Comparison of ENCODE assay signal across 20 mouse cellular contexts in the genomic region with DNA sequence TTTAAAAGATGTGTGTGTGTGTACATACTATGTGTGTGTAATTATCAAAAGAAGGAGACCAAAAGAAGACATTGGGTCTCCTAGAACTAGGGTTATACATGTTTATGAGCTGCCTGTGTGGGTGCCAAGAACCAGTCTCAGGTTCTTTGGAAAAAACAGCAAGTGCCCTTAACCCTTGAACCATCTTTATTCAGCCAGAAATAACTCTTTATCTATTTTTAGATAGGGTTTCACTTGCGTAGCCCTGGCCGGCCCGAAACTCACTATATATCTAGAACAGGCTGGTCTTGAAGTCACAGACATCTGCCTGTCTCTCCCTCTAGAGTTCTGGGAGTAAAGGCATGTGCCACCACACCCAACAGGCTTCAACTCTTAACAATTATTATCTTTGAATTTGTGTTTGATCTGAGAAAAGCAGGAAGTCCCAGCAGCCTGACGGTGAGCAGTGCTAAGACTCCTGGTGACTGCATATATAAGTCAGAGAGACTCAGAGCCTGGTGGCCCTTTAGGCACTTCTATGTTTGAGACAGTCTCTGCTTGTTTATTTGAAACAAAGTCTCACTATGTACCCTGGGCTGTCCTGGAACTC. TPM values are rescaled to one million over a fixed set of nuclear protein-coding genes. Genes with fewer than 3 reads are reported as not detected.
A peak's percentile ranks its signal among the peaks of the same experiment; 100 is the strongest.
DNase-seq lines count a peak whose midpoint lies in the region; ATAC-seq and TF ChIP-seq lines count a peak whose summit lies in the region.
"Had no signal": no experiment of that assay in that cellular context is flagged by ENCODE, and none has a peak within 500 bp of the region (broad histone marks: within the 10 kb centered on the region; RNA-seq: fewer than 3 reads in every experiment).

No protein-coding gene starts in this region.

- TF ChIP-seq POLR2A in heart, adult 2 months (IDR thresholded peaks at IDR 0.05; ENCODE audit: insufficient read depth, low read depth, low read length), result no peak

- H3K4me2 ChIP-seq in heart, embryonic 13.5 days, result no peak overlapping the region
- peak overlapping the region; percentile 30 for H3K4me2 ChIP-seq in liver, embryonic 13.5 days
- H3K4me2 ChIP-seq in stomach, postnatal 0 days (replicated peaks; ENCODE audit: low read depth), result no peak overlapping the region
- no peak overlapping the region for H3K4me2 ChIP-seq in hindbrain, postnatal 0 days (ENCODE audit: low read depth, low read length)
- H3K4me2 ChIP-seq: forebrain, embryonic 13.5 days; kidney, embryonic 15.5 days; lung, embryonic 15.5 days; neural tube, embryonic 15.5 days had no signal

- no peak overlapping the region for H3K4me3 ChIP-seq in heart, embryonic 13.5 days
- no peak overlapping the region for H3K4me3 ChIP-seq in heart, adult 2 months
- no peak overlapping the region for H3K4me3 ChIP-seq in liver, embryonic 13.5 days (replicated peaks)
- no peak overlapping the region for H3K4me3 ChIP-seq in stomach, postnatal 0 days (ENCODE audit: low read depth, low read length)
- no peak overlapping the region for H3K4me3 ChIP-seq in hindbrain, postnatal 0 days (ENCODE audit: low read length)
- H3K4me3 ChIP-seq: forebrain, embryonic 13.5 days; kidney, embryonic 15.5 days; lung, embryonic 15.5 days; megakaryocyte, embryonic 14.5 days; neural tube, embryonic 15.5 days had no signal

- no peaks in the 10 kb centered on the region for H3K79me2 ChIP-seq in heart, adult 2 months (replicated peaks; ENCODE audit: control insufficient read depth, insufficient read depth, low read length)

- H3K27ac ChIP-seq in heart, embryonic 13.5 days (replicated peaks), result 0 out of 2 replicates have a peak overlapping the region, but pooled peaks have one; percentile 10
- H3K27ac ChIP-seq in heart, adult 2 months, result no peak overlapping the region
- H3K27ac ChIP-seq in liver, embryonic 13.5 days, result peak overlapping the region; percentile 98
- H3K27ac ChIP-seq in stomach, postnatal 0 days (replicated peaks), result no peak overlapping the region
- H3K27ac ChIP-seq in hindbrain, postnatal 0 days, result no peak overlapping the region
- H3K27ac ChIP-seq: forebrain, embryonic 13.5 days; kidney, embryonic 15.5 days; lung, embryonic 15.5 days; neural tube, embryonic 15.5 days had no signal

- no peak for ATAC-seq in heart, embryonic 13.5 days (ENCODE audit: extremely low read depth, insufficient number of reproducible peaks, low FRiP score, low TSS enrichment)
- peak; percentile 50 for ATAC-seq in liver, embryonic 13.5 days (ENCODE audit: low read depth)
- peak; percentile 51; the same call in 1 of the 2 replicates for ATAC-seq in stomach, postnatal 0 days (ENCODE audit: low FRiP score, low TSS enrichment)
- ATAC-seq in megakaryocyte, adult 5-6 weeks (ENCODE audit: poor library complexity, severe bottlenecking), result no peak
- no peak for ATAC-seq in hindbrain, postnatal 0 days
- ATAC-seq: forebrain, embryonic 13.5 days; hindbrain, embryonic 16.5 days had no signal

- 0 out of 2 replicates have a peak, but pooled peaks cover 16% of the 10 kb centered on the region for H3K27me3 ChIP-seq in heart, embryonic 13.5 days (replicated peaks)
- no peaks in the 10 kb centered on the region for H3K27me3 ChIP-seq in heart, adult 2 months (ENCODE audit: control insufficient read depth, insufficient read depth, low read length)
- H3K27me3 ChIP-seq in liver, embryonic 13.5 days, result no peaks in the 10 kb centered on the region
- no peaks in the 10 kb centered on the region for H3K27me3 ChIP-seq in stomach, postnatal 0 days (ENCODE audit: control insufficient read depth, insufficient read depth, low read length)
- no peaks in the 10 kb centered on the region for H3K27me3 ChIP-seq in hindbrain, postnatal 0 days (ENCODE audit: insufficient read depth, low read length)
- H3K27me3 ChIP-seq: forebrain, embryonic 13.5 days; kidney, embryonic 15.5 days; lung, embryonic 15.5 days; megakaryocyte, embryonic 14.5 days; neural tube, embryonic 15.5 days had no signal

- DNase-seq in heart, adult 2 months, result no peak
- DNase-seq in c-Kit-positive CD71-positive TER-119-positive erythroid progenitor cells, embryonic 14.5 days (ENCODE audit: low spot score), result peak; percentile 61
- DNase-seq in liver, embryonic 13.5 days, result no peak
- DNase-seq in stomach, postnatal 0 days (ENCODE audit: low spot score), result no peak
- DNase-seq in hindbrain, postnatal 0 days (ENCODE audit: low spot score), result no peak
- no peak for DNase-seq in layer of hippocampus, postnatal 10 days (ENCODE audit: low spot score in 2 of 2)
- DNase-seq: adrenal gland, postnatal 14 days; heart, postnatal 10 days; retina, postnatal 1 day; thymus, postnatal 25 days had no signal

- H3K4me1 ChIP-seq in heart, embryonic 13.5 days, result peaks cover 22% of the 10 kb centered on the region
- no peaks in the 10 kb centered on the region for H3K4me1 ChIP-seq in heart, adult 2 months (ENCODE audit: control insufficient read depth, insufficient read depth, low read length)
- peaks cover 58% of the 10 kb centered on the region for H3K4me1 ChIP-seq in liver, embryonic 13.5 days (replicated peaks)
- no peaks in the 10 kb centered on the region for H3K4me1 ChIP-seq in stomach, postnatal 0 days (replicated peaks; ENCODE audit: control insufficient read depth, insufficient read depth)
- no peaks in the 10 kb centered on the region for H3K4me1 ChIP-seq in hindbrain, postnatal 0 days (ENCODE audit: insufficient read depth, low read length)
- H3K4me1 ChIP-seq: forebrain, embryonic 13.5 days; lung, embryonic 15.5 days; neural tube, embryonic 15.5 days had no signal

- 16% methylated on average over 4 of the region's 4 CpGs for WGBS in heart, embryonic 13.5 days
- WGBS in heart, adult 2 months, result 48% methylated on average over 4 of the region's 4 CpGs
- 8% methylated on average over 4 of the region's 4 CpGs for WGBS in liver, embryonic 13.5 days (ENCODE audit: insufficient replicate concordance)
- 60% methylated on average over 4 of the region's 4 CpGs for WGBS in stomach, postnatal 0 days
- WGBS in hindbrain, postnatal 0 days, result 90% methylated on average over 4 of the region's 4 CpGs

- intact Hi-C loops in heart, adult 2 months (cut with DNase I), result no loop called here

- TF ChIP-seq CTCF in heart, adult 2 months (IDR thresholded peaks at IDR 0.05), result no peak
- no peak for TF ChIP-seq CTCF in stomach, postnatal 0 days (IDR thresholded peaks at IDR 0.05; ENCODE audit: low read depth)
- no peak for TF ChIP-seq CTCF in hindbrain, postnatal 0 days (IDR thresholded peaks at IDR 0.05; ENCODE audit: low read depth)

- no peak for TF ChIP-seq EP300 in heart, adult 2 months (IDR thresholded peaks at IDR 0.05; ENCODE audit: insufficient read depth, low read depth, low read length)
- TF ChIP-seq EP300 in stomach, postnatal 0 days (optimal IDR thresholded peaks at IDR 0.05), result no peak

- no peaks in the 10 kb centered on the region for H3K9me3 ChIP-seq in heart, embryonic 13.5 days
- H3K9me3 ChIP-seq in liver, embryonic 13.5 days (replicated peaks), result no peaks in the 10 kb centered on the region
- H3K9me3 ChIP-seq in stomach, postnatal 0 days (ENCODE audit: control insufficient read depth, low read length), result no peaks in the 10 kb centered on the region
- no peaks in the 10 kb centered on the region for H3K9me3 ChIP-seq in hindbrain, postnatal 0 days (ENCODE audit: low read length)
- H3K9me3 ChIP-seq: forebrain, embryonic 13.5 days; kidney, embryonic 15.5 days; lung, embryonic 15.5 days; megakaryocyte, embryonic 14.5 days; neural tube, embryonic 15.5 days had no signal

- H3K9ac ChIP-seq in heart, embryonic 13.5 days, result no peak overlapping the region
- H3K9ac ChIP-seq in heart, adult 2 months (ENCODE audit: low read depth, low read length), result no peak overlapping the region
- peak overlapping the region; percentile 51 for H3K9ac ChIP-seq in liver, embryonic 13.5 days
- no peak overlapping the region for H3K9ac ChIP-seq in stomach, postnatal 0 days (ENCODE audit: low read length)
- H3K9ac ChIP-seq in hindbrain, postnatal 0 days (replicated peaks; ENCODE audit: low read length), result no peak overlapping the region
- H3K9ac ChIP-seq: forebrain, embryonic 13.5 days; kidney, embryonic 15.5 days; lung, embryonic 15.5 days; neural tube, embryonic 15.5 days had no signal

- no peaks in the 10 kb centered on the region for H3K36me3 ChIP-seq in heart, embryonic 13.5 days
- no peaks in the 10 kb centered on the region for H3K36me3 ChIP-seq in heart, adult 2 months (ENCODE audit: control insufficient read depth, insufficient read depth, low read length)
- no peaks in the 10 kb centered on the region for H3K36me3 ChIP-seq in liver, embryonic 13.5 days
- no peaks in the 10 kb centered on the region for H3K36me3 ChIP-seq in stomach, postnatal 0 days (ENCODE audit: control insufficient read depth, insufficient read depth, low read length)
- no peaks in the 10 kb centered on the region for H3K36me3 ChIP-seq in hindbrain, postnatal 0 days (ENCODE audit: insufficient read depth, low read length)
- H3K36me3 ChIP-seq: kidney, embryonic 15.5 days; lung, embryonic 15.5 days; neural tube, embryonic 15.5 days had no signal

RNA-seq across cellular contexts. Expression of a gene that starts 14.2 kb away (rescaled TPM):
- polyA plus RNA-seq in heart, embryonic 13.5 days (2015; fragmentation: Nextera tagmentation; extraction: Ambion mirVana), result 13.6 and 14.3 TPM in 2 replicates
- total RNA-seq in heart, adult 2 months (2021), result 10 to 100 TPM; 67.4 to 78.6 TPM
- 50.1 and 75.8 TPM in 2 replicates for polyA plus RNA-seq in heart, adult 2 months (2012; rRNA removed)
- 9.4 and 11.6 TPM in 2 replicates for polyA plus RNA-seq in liver, embryonic 13.5 days (2015; fragmentation: Nextera tagmentation; extraction: Ambion mirVana)
- polyA plus RNA-seq in stomach, postnatal 0 days (2015; fragmentation: Nextera tagmentation; extraction: Ambion mirVana), result 12.3 and 12.9 TPM in 2 replicates
- total RNA-seq in megakaryocyte, adult 5-6 weeks (2015), result 26.8 and 26.9 TPM in 2 replicates
- 37.1 and 38.3 TPM in 2 replicates for total RNA-seq in megakaryocyte, adult 5-6 weeks (2017)
- total RNA-seq in hindbrain, postnatal 0 days (2014; rRNA removed), result 21.3 and 26.3 TPM in 2 replicates
- 9.2 and 9.9 TPM in 2 replicates for polyA plus RNA-seq in hindbrain, postnatal 0 days (2015; fragmentation: Nextera tagmentation; extraction: Ambion mirVana)
- total RNA-seq in layer of hippocampus, postnatal 10 days (2021), result 10 to 100 TPM; 36.3 to 36.5 TPM

RNA-seq across cellular contexts. Expression of a gene that starts 15.7 kb away (rescaled TPM):
- polyA plus RNA-seq in heart, embryonic 13.5 days (2015; fragmentation: Nextera tagmentation; extraction: Ambion mirVana), result 0.03 TPM in 1 of 2 replicates, not detected in the other
- total RNA-seq in heart, adult 2 months (2021), result under 1 TPM in 1 of 2 experiments, not detected in 1; 0.05 TPM
- not detected in 2 replicates for polyA plus RNA-seq in heart, adult 2 months (2012; rRNA removed)
- not detected in 2 replicates for polyA plus RNA-seq in liver, embryonic 13.5 days (2015; fragmentation: Nextera tagmentation; extraction: Ambion mirVana)
- polyA plus RNA-seq in stomach, postnatal 0 days (2015; fragmentation: Nextera tagmentation; extraction: Ambion mirVana), result 0.06 and 0.07 TPM in 2 replicates
- not detected in 2 replicates for total RNA-seq in megakaryocyte, adult 5-6 weeks (2015)
- not detected in 2 replicates for total RNA-seq in megakaryocyte, adult 5-6 weeks (2017)
- 18.6 and 23.7 TPM in 2 replicates for total RNA-seq in hindbrain, postnatal 0 days (2014; rRNA removed)
- 1.8 and 2.0 TPM in 2 replicates for polyA plus RNA-seq in hindbrain, postnatal 0 days (2015; fragmentation: Nextera tagmentation; extraction: Ambion mirVana)
- total RNA-seq in layer of hippocampus, postnatal 10 days (2021), result 10 to 100 TPM; 18.1 to 19.0 TPM
- total RNA-seq: adrenal gland, postnatal 14 days; gastrocnemius, adult 18-20 months; granulocyte monocyte progenitor cell, adult 5-6 weeks had no signal

Comparison
In these comparisons a context has a peak if more than half of its experiments do, and no peak if none do; other contexts are left out.
1. H3K27ac ChIP-seq: peak in heart, embryonic 13.5 days (single experiment) and liver, embryonic 13.5 days (single experiment); none in heart, adult 2 months (single experiment), stomach, postnatal 0 days (single experiment) and hindbrain, postnatal 0 days (single experiment).
2. ATAC-seq: peak in liver, embryonic 13.5 days (single experiment) and stomach, postnatal 0 days (single experiment); none in heart, embryonic 13.5 days (single experiment), megakaryocyte, adult 5-6 weeks (single experiment) and hindbrain, postnatal 0 days (single experiment).